Mouse (Mus musculus) CH12.LX (cell line): Measurements from ENCODE around the gene Ilkap. TPM values are rescaled to one million over a fixed set of nuclear protein-coding genes. Genes with fewer than 3 reads are reported as not detected.

Experiments
- DNase-seq: peaks from one replicate; pipeline ENCODE4 v3.0.0-alpha.2; 2013; ENCODE audit errors: extremely low read depth
- H3K27ac ChIP-seq: 2 replicates; pipeline ENCODE4 v1.5.1; 2012; ENCODE audit warnings: low read depth, mild to moderate bottlenecking, control low read depth, moderate library complexity; ENCODE audit not compliant: insufficient read depth
- H3K27me3 ChIP-seq: replicated peaks from 2 replicates; pipeline ENCODE3; 2012; ENCODE audit warnings: inconsistent platforms
- H3K36me3 ChIP-seq, 2 experiments: replicated peaks in 1 of 2; 2 replicates each; pipeline versions ENCODE3 to v1.6.1; 2012; ENCODE audit warnings: inconsistent platforms in 1 of 2, low read length in 1 of 2, mild to moderate bottlenecking in 1 of 2, mixed read lengths in 1 of 2, moderate library complexity in 1 of 2; ENCODE audit not compliant: control insufficient read depth in 1 of 2, insufficient read depth in 1 of 2
- H3K4me1 ChIP-seq, 2 experiments: 2 replicates each; pipeline ENCODE4 v1.6.1; 2012; ENCODE audit warnings: inconsistent platforms in 1 of 2, moderate library complexity in 1 of 2; ENCODE audit not compliant: insufficient read depth in 2 of 2, control insufficient read depth in 1 of 2
- H3K4me2 ChIP-seq: 2 replicates; pipeline ENCODE4 v1.6.1; 2012; ENCODE audit warnings: low read depth, mild to moderate bottlenecking, control low read depth; ENCODE audit not compliant: poor library complexity, insufficient read depth, severe bottlenecking
- H3K4me3 ChIP-seq, 3 experiments: fragments of 150-350 bp in 1 of 3; sonication (generic) in 1 of 3; replicated peaks in 1 of 3; 2 replicates each; pipeline versions ENCODE3 to v1.5.1; 2011 to 2012; ENCODE audit warnings: low read depth in 2 of 3, low read length in 2 of 3, mild to moderate bottlenecking in 2 of 3, moderate library complexity in 2 of 3, control low read depth in 1 of 3, improper control_type of control experiment in 1 of 3, inconsistent platforms in 1 of 3, mixed read lengths in 1 of 3; ENCODE audit not compliant: poor library complexity in 1 of 3
- H3K79me2 ChIP-seq: replicated peaks from 2 replicates; pipeline ENCODE4 v1.6.1; 2012; ENCODE audit warnings: mild to moderate bottlenecking, moderate library complexity; ENCODE audit not compliant: control insufficient read depth, poor library complexity, insufficient read depth, severe bottlenecking; ENCODE audit errors: extremely low read depth
- H3K9ac ChIP-seq: 2 replicates; pipeline ENCODE4 v1.6.1; 2012; ENCODE audit warnings: low read depth, mild to moderate bottlenecking, control low read depth, moderate library complexity; ENCODE audit not compliant: insufficient read depth
- H3K9me3 ChIP-seq: replicated peaks from 2 replicates; pipeline ENCODE3; 2012; ENCODE audit warnings: low read length, inconsistent platforms, mixed read lengths
- CHD1 ChIP-seq: IDR thresholded peaks from 2 replicates; pipeline ENCODE4 v1.6.1; 2012; ENCODE audit warnings: low read depth, low read length, improper control_type of control experiment, inconsistent platforms
- CTCF ChIP-seq, 2 experiments: IDR thresholded peaks in 1 of 2; conservative IDR thresholded peaks in 1 of 2; 2 replicates each; pipeline ENCODE4 v1.5.1; 2011 to 2012; ENCODE audit warnings: low read depth in 2 of 2, low read length in 2 of 2, improper control_type of control experiment in 1 of 2, inconsistent platforms in 1 of 2, mild to moderate bottlenecking in 1 of 2, moderate library complexity in 1 of 2
- E2F4 ChIP-seq: IDR thresholded peaks from 2 replicates; pipeline ENCODE4 v1.6.1; 2011; ENCODE audit warnings: low read depth, low read length, improper control_type of control experiment; ENCODE audit not compliant: insufficient replicate concordance
- ELF1 ChIP-seq: IDR thresholded peaks from 2 replicates; pipeline ENCODE4 v1.6.1; 2014; ENCODE audit warnings: low read depth, mild to moderate bottlenecking, inconsistent platforms, low read length, improper control_type of control experiment
- EP300 ChIP-seq: IDR thresholded peaks from 2 replicates; pipeline ENCODE4 v1.6.1; 2011; ENCODE audit warnings: low read length, improper control_type of control experiment
- ETS1 ChIP-seq: conservative IDR thresholded peaks from 2 replicates; pipeline ENCODE4 v1.6.1; 2012; ENCODE audit warnings: low read depth, mild to moderate bottlenecking, inconsistent platforms, low read length, improper control_type of control experiment, moderate library complexity
- HCFC1 ChIP-seq: IDR thresholded peaks from 2 replicates; pipeline ENCODE4 v1.6.1; 2012; ENCODE audit warnings: low read depth, mild to moderate bottlenecking, inconsistent platforms, low read length, improper control_type of control experiment
- IRF4 ChIP-seq: IDR thresholded peaks from 2 replicates; pipeline ENCODE4 v1.6.1; 2014; ENCODE audit warnings: low read depth, mild to moderate bottlenecking, inconsistent platforms, low read length, improper control_type of control experiment
- JUND ChIP-seq: conservative IDR thresholded peaks from 2 replicates; pipeline ENCODE4 v1.6.1; 2011; ENCODE audit warnings: low read depth, low read length, improper control_type of control experiment
- MEF2A ChIP-seq: IDR thresholded peaks from 2 replicates; pipeline ENCODE4 v1.6.1; 2014; ENCODE audit warnings: low read depth, mild to moderate bottlenecking, inconsistent platforms, low read length, improper control_type of control experiment, borderline replicate concordance
- MYC ChIP-seq: IDR thresholded peaks from 2 replicates; pipeline ENCODE4 v1.6.1; 2011; ENCODE audit warnings: low read depth, mild to moderate bottlenecking, improper control_type of control experiment, low read length
- NELFE ChIP-seq: IDR thresholded peaks from 2 replicates; pipeline ENCODE4 v1.6.1; 2011; ENCODE audit warnings: low read depth, low read length, improper control_type of control experiment
- NRF1 ChIP-seq: IDR thresholded peaks from 2 replicates; pipeline ENCODE4 v1.6.1; 2014; ENCODE audit warnings: low read depth, mild to moderate bottlenecking, inconsistent platforms, low read length, improper control_type of control experiment, moderate library complexity
- PAX5 ChIP-seq: IDR thresholded peaks from 2 replicates; pipeline ENCODE4 v1.6.1; 2012; ENCODE audit warnings: low read length, inconsistent platforms, mixed read lengths
- POLR2A ChIP-seq: IDR thresholded peaks from 2 replicates; pipeline ENCODE4 v1.6.1; 2011; ENCODE audit warnings: low read depth, mild to moderate bottlenecking, improper control_type of control experiment, low read length
- POLR2AphosphoS2 ChIP-seq: IDR thresholded peaks from 2 replicates; pipeline ENCODE4 v1.6.1; 2011; ENCODE audit warnings: low read depth, low read length, improper control_type of control experiment
- RAD21 ChIP-seq: IDR thresholded peaks from 2 replicates; pipeline ENCODE4 v1.6.1; 2011; ENCODE audit warnings: low read depth, mild to moderate bottlenecking, low read length, improper control_type of control experiment, moderate library complexity
- RCOR1 ChIP-seq: conservative IDR thresholded peaks from 2 replicates; pipeline ENCODE4 v1.6.1; 2012; ENCODE audit warnings: low read depth, mild to moderate bottlenecking, inconsistent platforms, low read length, improper control_type of control experiment
- SMC3 ChIP-seq: IDR thresholded peaks from 2 replicates; pipeline ENCODE4 v1.6.1; 2011; ENCODE audit warnings: low read depth, low read length, improper control_type of control experiment
- TCF12 ChIP-seq: IDR thresholded peaks from 2 replicates; pipeline ENCODE4 v1.6.1; 2014; ENCODE audit warnings: low read depth, mild to moderate bottlenecking, inconsistent platforms, low read length, improper control_type of control experiment
- USF1 ChIP-seq: IDR thresholded peaks from 2 replicates; pipeline ENCODE4 v1.6.1; 2014; ENCODE audit warnings: low read depth, mild to moderate bottlenecking, inconsistent platforms, low read length, improper control_type of control experiment
- USF2 ChIP-seq: conservative IDR thresholded peaks from 2 replicates; pipeline ENCODE4 v1.6.1; 2011; ENCODE audit warnings: low read depth, low read length, improper control_type of control experiment
- ZC3H11A ChIP-seq: IDR thresholded peaks from 2 replicates; pipeline ENCODE4 v1.6.1; 2012; ENCODE audit warnings: low read depth, mild to moderate bottlenecking, inconsistent platforms, low read length, improper control_type of control experiment
- ZMIZ1 ChIP-seq: IDR thresholded peaks from 2 replicates; pipeline ENCODE4 v1.6.1; 2012; ENCODE audit warnings: low read depth, mild to moderate bottlenecking, inconsistent platforms, low read length, improper control_type of control experiment
- ZNF384 ChIP-seq: IDR thresholded peaks from 2 replicates; pipeline ENCODE4 v1.6.1; 2012; ENCODE audit warnings: low read depth, low read length, improper control_type of control experiment, inconsistent platforms
- dilution Hi-C: fragments of 300-500 bp; cut with MboI; formaldehyde crosslinking; loops from 2 replicates; pipeline ENCODE4 v1.14.3; 2020; ENCODE audit warnings: low sequenced_read_pairs; ENCODE audit not compliant: extremely low pct_unique_long_range_greater_than_20kb, extremely low pct_ligation_motif_present
- in situ Hi-C: fragments of 300-500 bp; cut with MboI; formaldehyde crosslinking; loops from 3 replicates; pipeline ENCODE4 v1.14.3; 2019; ENCODE audit warnings: low sequenced_read_pairs, low pct_ligation_motif_present, low pct_unique_long_range_greater_than_20kb, mixed read lengths
- polyA plus RNA-seq: library from polyadenylated mRNA; unstranded; fragments of >175 nt; gene quantifications from 2 replicates; pipeline ENCODE4 v1.2.1, GENCODE M21; 2012; ENCODE audit warnings: low read depth; ENCODE audit not compliant: insufficient read length
- total RNA-seq, 2 experiments: library from RNA; depleted of rRNA; stranded (reverse); fragments of 300-350 nt in 1 of 2; fragments of >200 nt in 1 of 2; gene quantifications; 2 replicates each; pipeline ENCODE4 v1.2.3; 2012 to 2014

Ilkap gene
- total and polyA plus RNA-seq, 3 experiments: 77.9 to 101 (median 79.1) TPM

DNA sequence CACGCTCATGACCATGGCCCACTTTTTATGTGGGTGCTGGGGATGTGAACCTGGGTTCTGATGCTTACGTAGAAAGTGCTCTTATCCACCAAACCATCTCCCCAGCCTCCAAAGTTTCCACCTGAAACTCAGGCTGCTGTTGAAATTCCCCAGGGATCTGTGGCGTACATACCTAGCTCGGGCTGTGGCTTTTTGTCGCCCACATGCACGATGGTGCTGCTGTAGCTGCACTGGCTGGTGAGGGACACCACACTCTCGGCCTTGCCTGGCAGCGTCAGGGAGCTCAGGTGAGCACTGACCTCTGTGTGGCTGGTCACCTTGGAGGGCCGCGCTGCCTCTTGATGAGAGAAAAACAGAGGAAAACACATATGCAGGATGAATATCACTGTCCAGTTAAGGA, 30.6 kb upstream of the Ilkap start:
- dilution Hi-C loops: no loop called here
- H3K36me3 ChIP-seq: peaks cover 47 to 83% of the 10 kb centered on the region in 2 experiments
- no peaks in the 10 kb centered on the region for H3K27me3 ChIP-seq

DNA sequence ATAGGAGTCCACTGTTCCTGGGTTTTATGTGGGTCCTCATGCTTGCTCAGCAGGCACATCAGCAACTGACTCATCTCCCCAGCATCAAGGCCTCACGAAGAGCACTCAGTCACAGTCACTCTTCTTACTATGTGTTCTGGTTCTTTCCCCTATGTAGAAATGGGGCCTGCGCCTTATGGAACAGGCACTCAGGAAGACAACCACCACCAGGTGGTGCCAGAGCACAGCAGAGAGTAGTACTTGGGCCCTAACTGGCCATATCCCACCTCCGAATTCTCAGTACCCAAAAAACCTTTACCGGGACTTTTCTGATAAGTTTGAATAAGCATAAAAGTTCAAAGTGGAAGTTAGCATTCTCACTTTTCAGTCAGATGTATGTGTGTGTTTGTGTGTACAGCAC, 30.0 kb upstream of the Ilkap start:
- TF ChIP-seq PAX5 (no peak), NRF1 (peak; percentile 25; the same call in 1 of the 2 replicates), ELF1 (peak; percentile 30; the same call in 1 of the 2 replicates), SMC3 (peak; percentile 96), MEF2A (0 out of 2 replicates have a peak, but pooled peaks have one; percentile 48), POLR2AphosphoS2 (no peak), ZC3H11A (peak; percentile 61), CTCF (conservative IDR thresholded peaks at IDR 0.05 in 1 of 2, IDR thresholded peaks at IDR 0.05 in 1 of 2; ENCODE audit: low read depth in 2 of 2, low read length in 2 of 2) (peak; percentile 75 to 97), EP300 (no peak), ZNF384 (no peak), RAD21 (peak; percentile 97), ETS1 (no peak), MYC (no peak), IRF4 (peak; percentile 48; the same call in 1 of the 2 replicates)
- Histone ChIP-seq H3K4me3 (no peak overlapping the region), H3K4me1 (peaks cover 7 to 16% of the 10 kb centered on the region in 2 experiments), H3K27me3 (no peaks in the 10 kb centered on the region), H3K79me2 (no peaks in the 10 kb centered on the region), H3K36me3 (peaks cover 52 to 84% of the 10 kb centered on the region in 2 experiments), H3K9me3 (no peaks in the 10 kb centered on the region), H3K27ac (no peak overlapping the region), H3K9ac (no peak overlapping the region), H3K4me2 (no peak overlapping the region)
- dilution Hi-C loops (no loop called here), in situ Hi-C loops (loop anchor here (5.0 to 10.0 kb wide), 2 partner anchors 64 to 136 kb away; partner anchors contain the start of gene Traf3ip1)
- peak; percentile 88 for DNase-seq

More for the DNA sequence above, 30.6 kb upstream of the Ilkap start:
- Histone ChIP-seq H3K27ac (no peak overlapping the region), H3K4me1 (peaks cover 7 to 20% of the 10 kb centered on the region in 2 experiments), H3K4me3 (no peak overlapping the region), H3K9me3 (no peaks in the 10 kb centered on the region), H3K79me2 (no peaks in the 10 kb centered on the region), H3K4me2 (no peak overlapping the region), H3K9ac (no peak overlapping the region)
- DNase-seq: no peak
- TF ChIP-seq ETS1 (no peak), USF2 (no peak), POLR2A (no peak), USF1 (no peak), CHD1 (no peak), RCOR1 (no peak), HCFC1 (no peak), TCF12 (no peak), NELFE (no peak), JUND (no peak), ZMIZ1 (no peak), E2F4 (no peak), POLR2AphosphoS2 (no peak)
- in situ Hi-C loops: loop anchor here (5.0 to 10.0 kb wide), 2 partner anchors 63 to 136 kb away; partner anchors contain the start of gene Traf3ip1
